Mouse (Mus musculus): Measurements from ENCODE around the gene Zfp961.

DNA sequence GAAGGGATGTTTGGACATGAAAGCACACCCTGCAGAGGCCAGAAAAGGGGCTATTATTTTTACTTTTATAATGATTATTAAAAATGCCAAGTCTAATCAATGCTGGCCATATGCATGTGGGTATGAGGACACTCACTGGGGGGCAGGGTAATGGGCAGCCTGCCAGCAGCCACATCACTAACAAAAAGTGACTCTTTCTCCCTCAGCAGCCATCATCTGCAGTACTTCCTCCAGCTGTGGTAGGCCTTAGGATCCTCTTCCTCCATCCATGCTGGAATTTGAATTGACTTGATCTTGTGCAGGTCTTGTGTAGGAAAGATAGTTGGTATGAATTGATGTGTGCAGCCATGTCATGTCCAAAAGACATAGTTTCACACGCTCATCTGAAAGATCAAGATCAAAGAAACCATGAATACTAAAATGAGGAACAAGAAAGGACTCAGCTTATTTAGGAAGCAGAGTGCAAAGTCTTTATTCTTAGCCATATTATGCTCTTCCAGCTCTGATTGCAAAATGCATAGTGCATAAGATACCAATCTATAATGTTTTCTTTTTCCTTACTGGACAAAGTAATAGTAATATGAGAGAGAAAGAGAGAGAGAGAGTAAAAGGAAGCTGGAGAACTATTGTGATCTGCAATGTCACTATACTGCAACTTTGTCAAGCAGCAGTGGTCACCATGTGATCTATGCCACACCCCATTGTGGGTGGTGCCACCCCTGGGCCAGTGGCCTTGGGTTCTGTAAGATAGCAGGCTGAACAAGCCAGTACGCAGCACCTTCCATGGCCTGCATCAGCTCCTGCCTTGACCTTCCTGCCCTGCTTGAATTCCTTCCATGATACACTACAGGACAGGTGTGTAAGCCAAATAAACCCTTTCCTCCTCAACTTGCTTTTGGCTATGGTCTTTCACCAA, 10.3 kb upstream of the Zfp961 start:
- TF ChIP-seq POLR2A (IDR thresholded peaks at IDR 0.05; ENCODE audit: control insufficient read depth, low read depth, low read length) = no peak
- TF ChIP-seq CTCF (IDR thresholded peaks at IDR 0.05; ENCODE audit: control insufficient read depth, insufficient read depth, insufficient replicate concordance, low read depth, low read length) = no peak
